Mouse (Mus musculus) CD8-positive naive resting alpha-beta T cell, adult 57 days (primary cell): ENCODE measurements around the gene Gm2174. TPM values are rescaled to one million over a fixed set of nuclear protein-coding genes. Genes with fewer than 3 reads are reported as not detected.

ENCODE experiments used
- total RNA-seq: library from RNA; stranded (reverse); gene quantifications from one replicate; pipeline ENCODE4 v1.2.4, GENCODE M21; 2023

Gm2174 gene
- not detected for total RNA-seq

GRCm38 (mm10) chrX:56447524-56448015, at the start of gene Gm2174:
Gm2174 (plus strand) TSS chrX:56447965.

GRCm38 (mm10) chrX:56454671-56455371, 7.1 kb downstream of the Gm2174 start, which contains the start of gene Ints6l:
Ints6l (plus strand) TSS chrX:56454857.

Other genes starting within 250 kb of the Gm2174 start
- gene Gm773, start 235.1 kb upstream of the Gm2174 start, total RNA-seq = not detected
- 0.52 TPM for gene Zfp449, start 101.6 kb upstream of the Gm2174 start, total RNA-seq
- not detected for gene Smim10l2a, start 73.4 kb upstream of the Gm2174 start, total RNA-seq
- gene Ints6l, start 6.9 kb downstream of the Gm2174 start, total RNA-seq = 35.1 TPM
- gene Gm10477, start 76.8 kb downstream of the Gm2174 start, total RNA-seq = not detected
- gene Gm648, start 101.6 kb downstream of the Gm2174 start, total RNA-seq = not detected
- gene Mmgt1, start 150.1 kb downstream of the Gm2174 start, total RNA-seq = 9.9 TPM
- gene Slc9a6, start 161.8 kb downstream of the Gm2174 start, total RNA-seq = 8.4 TPM